Mouse (Mus musculus) lung, embryonic 16.5 days (tissue): ENCODE measurements around the gene Igfbp7. TPM values are rescaled to one million over a fixed set of nuclear protein-coding genes. Genes with fewer than 3 reads are reported as not detected.

ENCODE experiments used
- ATAC-seq: fragments of 200-750 bp; cut with Nextera tagmentation; 2 replicates; pipeline ENCODE4 v1.8.0; 2017; ENCODE audit warnings: low read depth, mild to moderate bottlenecking, moderate library complexity
- H3K27ac ChIP-seq: fragments of 300-500 bp; sonication (generic); 2 replicates; pipeline ENCODE4 v1.5.1; 2014; ENCODE audit warnings: mild to moderate bottlenecking, control low read depth, low read length
- H3K27me3 ChIP-seq: fragments of 300-500 bp; sonication (generic); 2 replicates; pipeline ENCODE4 v1.6.1; 2014; ENCODE audit warnings: low read depth, low read length, mixed read lengths; ENCODE audit not compliant: control insufficient read depth, insufficient read depth
- H3K36me3 ChIP-seq: fragments of 300-500 bp; sonication (generic); 2 replicates; pipeline ENCODE4 v1.6.1; 2014; ENCODE audit warnings: low read length; ENCODE audit not compliant: control insufficient read depth, insufficient read depth
- H3K4me1 ChIP-seq: fragments of 300-500 bp; sonication (generic); replicated peaks from 2 replicates; pipeline ENCODE4 v1.6.1; 2014; ENCODE audit warnings: low read length, mixed read lengths; ENCODE audit not compliant: control insufficient read depth, insufficient read depth
- H3K4me2 ChIP-seq: fragments of 300-500 bp; sonication (generic); 2 replicates; pipeline ENCODE4 v1.6.1; 2014; ENCODE audit warnings: low read depth, low read length, control low read depth
- H3K4me3 ChIP-seq: fragments of 300-500 bp; sonication (generic); 2 replicates; pipeline ENCODE4 v1.5.1; 2014; ENCODE audit warnings: mild to moderate bottlenecking, low read length, control low read depth
- H3K9ac ChIP-seq: fragments of 300-500 bp; sonication (generic); 2 replicates; pipeline ENCODE4 v1.6.1; 2014; ENCODE audit warnings: low read length, control low read depth
- H3K9me3 ChIP-seq: fragments of 300-500 bp; sonication (generic); 2 replicates; pipeline ENCODE4 v1.6.1; 2016; ENCODE audit warnings: low read length; ENCODE audit not compliant: control insufficient read depth
- WGBS: fragments of 180-500 bp; shearing (Covaris S2); extraction: QIAGEN DNeasy Blood & Tissue Kit; methylation state at CpG from one replicate; pipeline ENCODE4 v1.1.7; 2014; 5-methylcytosine and 5-hydroxymethylcytosine counted together
- polyA plus RNA-seq: library from polyadenylated mRNA; unstranded; fragments of >200 nt; fragmentation: Nextera tagmentation; extraction: Ambion mirVana; gene quantifications from 2 replicates; pipeline ENCODE4 v1.2.1, GENCODE M21; 2015

Igfbp7 gene
- polyA plus RNA-seq, 1 experiment from 2014 or later: 99.8 TPM

DNA sequence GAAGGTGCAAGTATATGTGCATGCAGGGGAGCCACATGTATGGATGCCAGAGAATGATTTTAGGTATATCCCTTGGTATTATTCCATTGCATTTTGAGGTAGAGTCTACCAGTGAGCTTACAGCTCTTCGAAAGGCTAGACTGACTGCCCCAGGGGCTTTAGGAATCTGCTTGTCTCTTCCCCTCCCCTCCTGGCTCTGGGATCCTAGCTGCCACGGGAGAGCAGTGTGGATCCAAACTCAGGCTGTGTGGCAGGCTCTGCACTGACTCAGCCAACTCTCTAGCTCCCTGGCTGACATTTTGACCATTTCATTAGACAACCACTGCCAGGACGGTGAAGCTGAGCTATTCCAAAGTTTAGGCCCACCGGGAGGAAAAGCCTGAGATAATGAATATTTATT is 32.3 kb downstream of the Igfbp7 start:
- Histone ChIP-seq H3K36me3 (no peaks in the 10 kb centered on the region), H3K9me3 (no peaks in the 10 kb centered on the region), H3K4me3 (no peak overlapping the region), H3K27me3 (no peaks in the 10 kb centered on the region), H3K9ac (no peak overlapping the region), H3K4me1 (0 out of 2 replicates have a peak, but pooled peaks cover 3% of the 10 kb centered on the region), H3K4me2 (no peak overlapping the region), H3K27ac (no peak overlapping the region)
- ATAC-seq: no peak
- WGBS: 73% methylated on average over 4 of the region's 4 CpGs

GRCm38 (mm10) chr5:77374945-77375344 is 32.9 kb downstream of the Igfbp7 start:
- WGBS: 52% methylated on average over 3 of the region's 3 CpGs
- H3K9me3 ChIP-seq: no peaks in the 10 kb centered on the region
- no peak overlapping the region for H3K4me3 ChIP-seq
- H3K4me1 ChIP-seq: 0 out of 2 replicates have a peak, but pooled peaks cover 5% of the 10 kb centered on the region
- H3K27me3 ChIP-seq: no peaks in the 10 kb centered on the region
- no peak overlapping the region for H3K4me2 ChIP-seq
- ATAC-seq: no peak
- H3K9ac ChIP-seq: no peak overlapping the region
- H3K36me3 ChIP-seq: no peaks in the 10 kb centered on the region
- H3K27ac ChIP-seq: no peak overlapping the region

GRCm38 (mm10) chr5:77372778-77373177 is 35.1 kb downstream of the Igfbp7 start:
- H3K9me3 ChIP-seq: no peaks in the 10 kb centered on the region
- no peaks in the 10 kb centered on the region for H3K36me3 ChIP-seq
- no peak overlapping the region for H3K4me2 ChIP-seq
- no peaks in the 10 kb centered on the region for H3K27me3 ChIP-seq
- H3K9ac ChIP-seq: no peak overlapping the region
- WGBS: 69% methylated on average over 6 of the region's 6 CpGs
- H3K4me1 ChIP-seq: 0 out of 2 replicates have a peak, but pooled peaks cover 5% of the 10 kb centered on the region
- H3K4me3 ChIP-seq: no peak overlapping the region
- no peak overlapping the region for H3K27ac ChIP-seq
- peak; percentile 48 for ATAC-seq

DNA sequence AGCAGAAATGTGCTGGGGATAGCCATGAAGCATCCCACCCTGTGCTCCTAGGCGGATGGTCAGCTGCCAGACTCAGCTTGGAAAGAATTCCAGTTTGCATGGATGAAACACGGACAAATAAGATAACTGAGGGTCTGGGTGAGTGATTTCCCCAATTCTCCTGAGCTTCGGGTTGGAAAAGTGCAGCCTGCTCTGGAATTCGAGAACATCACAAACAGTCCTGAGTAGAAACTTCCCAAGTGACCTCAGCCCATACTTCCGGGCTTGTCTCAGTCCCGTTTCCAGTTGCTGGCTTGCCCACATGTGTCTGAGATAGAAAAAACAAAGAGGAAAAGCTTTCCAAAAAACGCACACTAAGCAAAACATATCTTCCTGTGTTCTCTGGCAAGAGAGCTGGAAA is 35.6 kb downstream of the Igfbp7 start:
- H3K4me2 ChIP-seq: no peak overlapping the region
- no peaks in the 10 kb centered on the region for H3K27me3 ChIP-seq
- 0 out of 2 replicates have a peak, but pooled peaks cover 5% of the 10 kb centered on the region for H3K4me1 ChIP-seq
- H3K27ac ChIP-seq: no peak overlapping the region
- no peak for ATAC-seq
- no peak overlapping the region for H3K4me3 ChIP-seq
- no peak overlapping the region for H3K9ac ChIP-seq
- no peaks in the 10 kb centered on the region for H3K36me3 ChIP-seq
- WGBS: 54% methylated on average over 7 of the region's 7 CpGs
- no peaks in the 10 kb centered on the region for H3K9me3 ChIP-seq

DNA sequence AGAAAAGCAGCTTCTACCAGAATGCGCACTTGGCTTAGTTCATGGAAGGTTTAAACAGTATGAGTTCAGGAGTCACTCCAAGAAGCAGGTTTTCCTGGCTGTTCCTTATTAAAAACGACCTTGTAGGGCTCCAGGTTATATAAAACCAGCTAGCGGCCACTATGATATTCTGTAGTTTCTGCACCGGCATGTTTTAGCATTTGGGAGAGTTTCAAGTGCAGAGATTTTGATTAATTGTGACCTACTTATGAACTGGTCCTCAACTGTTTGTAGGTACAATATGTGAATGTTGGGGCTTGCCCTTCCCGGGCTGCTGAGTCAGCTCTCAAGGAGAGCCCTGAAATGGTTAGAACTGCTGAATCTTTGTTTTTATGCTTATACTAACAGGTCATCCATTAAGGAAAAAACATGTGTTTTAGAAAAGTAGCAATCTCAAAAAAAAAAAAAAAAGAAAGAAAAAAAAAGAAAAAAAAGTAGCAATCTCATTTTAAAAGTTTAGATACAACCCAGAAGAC is 37.4 kb downstream of the Igfbp7 start:
- Histone ChIP-seq H3K4me2 (no peak overlapping the region), H3K27ac (no peak overlapping the region), H3K27me3 (no peaks in the 10 kb centered on the region), H3K4me3 (no peak overlapping the region), H3K9me3 (no peaks in the 10 kb centered on the region), H3K9ac (no peak overlapping the region), H3K4me1 (0 out of 2 replicates have a peak, but pooled peaks cover 5% of the 10 kb centered on the region), H3K36me3 (no peaks in the 10 kb centered on the region)
- no peak for ATAC-seq
- 74% methylated on average over 5 of the region's 5 CpGs for WGBS

DNA sequence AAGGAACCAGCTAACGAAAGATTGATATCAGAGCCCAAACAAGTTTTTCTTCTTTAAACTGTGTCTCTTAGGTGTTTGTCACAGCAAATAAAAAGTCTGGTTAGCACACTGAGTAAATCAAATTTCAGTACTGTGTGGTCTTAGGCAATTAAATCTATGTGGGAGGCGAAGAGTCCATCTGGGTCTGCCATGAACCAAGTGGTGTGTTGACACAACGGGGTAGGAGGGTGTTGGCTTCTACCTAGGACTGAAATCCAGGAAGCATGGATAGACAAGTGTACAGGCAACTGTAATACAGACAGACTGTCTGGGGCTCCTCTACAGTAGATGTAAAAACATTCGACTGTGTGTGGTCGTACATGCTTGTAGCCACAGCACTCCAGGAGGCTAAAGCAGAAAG is 38.4 kb downstream of the Igfbp7 start:
- Histone ChIP-seq H3K9ac (no peak overlapping the region), H3K27me3 (no peaks in the 10 kb centered on the region), H3K9me3 (no peaks in the 10 kb centered on the region), H3K4me1 (0 out of 2 replicates have a peak, but pooled peaks cover 5% of the 10 kb centered on the region), H3K4me3 (no peak overlapping the region), H3K4me2 (no peak overlapping the region), H3K27ac (no peak overlapping the region), H3K36me3 (no peaks in the 10 kb centered on the region)
- ATAC-seq: peak; percentile 23; the same call in 1 of the 2 replicates
- 63% methylated on average over 5 of the region's 5 CpGs for WGBS

DNA sequence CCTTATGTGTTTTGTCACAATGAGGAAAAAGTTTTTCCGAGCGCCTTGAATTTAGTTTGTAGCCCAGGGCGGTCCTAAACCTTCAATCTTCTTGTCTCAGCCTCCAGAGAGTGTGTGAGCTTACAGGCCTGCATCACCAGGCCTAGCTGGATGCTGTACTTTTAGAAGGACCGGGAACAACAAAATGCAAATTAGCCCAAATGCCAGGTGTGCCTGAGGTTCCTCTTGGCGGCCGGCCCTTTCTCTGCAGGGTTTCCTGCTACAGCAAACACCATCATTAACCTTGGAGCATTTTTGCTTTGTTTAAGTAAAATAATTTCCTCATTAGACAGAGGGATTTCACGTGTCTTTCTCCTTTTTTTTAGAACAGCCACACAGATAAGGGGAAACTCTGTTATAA is 39.6 kb downstream of the Igfbp7 start:
- Histone ChIP-seq H3K27ac (no peak overlapping the region), H3K4me1 (peaks cover 5% of the 10 kb centered on the region; the same call in 1 of the 2 replicates), H3K36me3 (no peaks in the 10 kb centered on the region), H3K4me2 (no peak overlapping the region), H3K4me3 (no peak overlapping the region), H3K9ac (no peak overlapping the region), H3K27me3 (no peaks in the 10 kb centered on the region), H3K9me3 (no peaks in the 10 kb centered on the region)
- 51% methylated on average over 7 of the region's 7 CpGs for WGBS
- no peak for ATAC-seq

- no peak overlapping the region for H3K4me3 ChIP-seq
- ATAC-seq: no peak
Measured at GRCm38 (mm10) chr5:77367682-77368081, 40.2 kb downstream of the Igfbp7 start.

DNA sequence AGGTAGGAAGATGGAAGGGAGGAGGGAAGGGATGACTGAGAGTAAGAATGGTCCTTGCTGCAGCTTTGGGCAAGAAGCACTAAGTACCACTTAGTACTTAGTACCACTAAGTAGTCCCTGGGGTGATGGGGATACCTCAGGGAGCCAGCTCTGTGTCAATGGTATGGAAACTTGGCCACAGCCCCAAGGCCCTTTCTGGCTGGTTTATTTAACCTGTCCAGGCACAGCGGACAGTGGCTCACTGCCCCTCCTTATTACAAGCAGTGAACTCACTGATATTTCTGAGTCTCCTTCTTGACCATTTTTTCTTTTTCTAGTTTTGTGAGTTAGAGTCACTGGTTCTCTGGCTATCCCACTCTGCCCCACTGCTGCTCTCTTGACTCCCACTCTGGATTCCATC is 40.7 kb downstream of the Igfbp7 start:
- Histone ChIP-seq H3K36me3 (no peaks in the 10 kb centered on the region), H3K4me3 (no peak overlapping the region), H3K9ac (no peak overlapping the region), H3K27me3 (no peaks in the 10 kb centered on the region), H3K27ac (no peak overlapping the region), H3K4me2 (no peak overlapping the region), H3K9me3 (no peaks in the 10 kb centered on the region), H3K4me1 (peaks cover 4% of the 10 kb centered on the region; the same call in 1 of the 2 replicates)
- 73% methylated on average over 1 of the region's 1 CpGs for WGBS
- ATAC-seq: no peak

More at GRCm38 (mm10) chr5:77367682-77368081, 40.2 kb downstream of the Igfbp7 start:
- 53% methylated on average over 12 of the region's 12 CpGs for WGBS
- Histone ChIP-seq H3K27ac (no peak overlapping the region), H3K4me1 (peaks cover 5% of the 10 kb centered on the region; the same call in 1 of the 2 replicates), H3K4me2 (no peak overlapping the region), H3K9ac (no peak overlapping the region), H3K9me3 (no peaks in the 10 kb centered on the region), H3K36me3 (no peaks in the 10 kb centered on the region), H3K27me3 (no peaks in the 10 kb centered on the region)
